Mouse (Mus musculus) B cell, adult 62 days (primary cell): ENCODE measurements around the gene Hivep3. TPM values are rescaled to one million over a fixed set of nuclear protein-coding genes. Genes with fewer than 3 reads are reported as not detected.

Experiments
- total RNA-seq: library from RNA; stranded (reverse); gene quantifications from 4 replicates; pipeline ENCODE4 v1.2.4, GENCODE M21; 2023

The Hivep3 gene
- 11.1 to 16.9 TPM (median 15.4 TPM) in 4 replicates for total RNA-seq

DNA sequence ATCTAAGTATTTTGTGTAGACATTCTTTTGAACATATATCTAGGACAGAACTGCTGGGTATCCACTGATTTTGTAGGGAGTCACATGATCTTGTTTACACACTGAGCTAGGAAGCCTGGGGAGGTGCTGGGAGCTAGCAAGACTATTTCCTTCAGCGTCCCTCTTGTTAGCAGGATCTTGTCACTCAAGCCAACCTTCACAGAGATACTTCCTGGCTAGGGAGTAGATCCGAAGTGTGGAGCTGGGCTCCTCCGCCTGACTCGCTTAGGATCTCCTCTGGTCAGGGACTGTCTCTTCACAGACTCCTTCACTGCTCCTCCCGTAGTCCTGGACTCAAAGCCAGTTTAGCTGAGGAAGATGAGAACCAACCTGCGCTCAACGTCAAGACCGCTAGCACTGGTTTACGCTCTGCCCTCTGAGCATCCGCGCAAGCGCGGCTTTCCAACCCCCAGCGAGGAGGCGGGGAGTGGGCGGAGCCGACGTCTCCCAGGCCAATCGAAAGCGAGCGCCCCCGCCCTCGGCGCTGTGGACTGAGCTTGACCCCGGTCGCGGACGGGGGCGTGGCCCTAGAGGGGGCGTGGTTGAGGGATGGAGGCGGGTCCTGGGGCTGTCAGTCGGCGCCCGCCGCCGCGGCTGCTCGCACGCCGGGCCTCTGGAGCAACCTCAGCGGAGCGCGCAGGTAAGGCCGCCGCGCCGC lies at the start of gene Hivep3:
Gene Hivep3 (plus strand): TSS at position 601 of the 697 bp plus-strand sequence.

GRCm38 (mm10) chr4:120064696-120065095 lies 331.1 kb downstream of the Hivep3 start, which contains the start of gene AL607142.1:
Gene AL607142.1 (plus strand): TSS chr4:120064996.

GRCm38 (mm10) chr4:120161166-120161949 lies 427.8 kb downstream of the Hivep3 start, which contains the start of gene Edn2:
Gene Edn2 (plus strand): TSS chr4:120161206.

Other genes starting within 250 kb of the Hivep3 start
- not detected in 4 replicates for gene Rimkla, start 241.2 kb upstream of the Hivep3 start, total RNA-seq
- gene Foxj3, start 196.8 kb upstream of the Hivep3 start, total RNA-seq: 66.5 to 90.8 TPM (median 76.4 TPM) in 4 replicates
- gene Frg2f1, start 194.3 kb upstream of the Hivep3 start, total RNA-seq: 4.7 to 9.5 TPM (median 7.4 TPM) in 4 replicates
- gene Guca2a, start 96.1 kb upstream of the Hivep3 start, total RNA-seq: 1.5 to 2.8 TPM (median 1.5 TPM) in 4 replicates
- gene Guca2b, start 74.8 kb upstream of the Hivep3 start, total RNA-seq: 1.7 to 5.0 TPM (median 1.8 TPM) in 4 replicates